Mouse (Mus musculus) stomach, embryonic 14.5 days (tissue): ENCODE measurements around the gene Pla2g3. TPM values are rescaled to one million over a fixed set of nuclear protein-coding genes. Genes with fewer than 3 reads are reported as not detected.

Source experiments
- ATAC-seq: fragments of 200-750 bp; cut with Nextera tagmentation; 2 replicates; pipeline ENCODE4 v1.8.0; 2017; ENCODE audit warnings: low read depth, moderate TSS enrichment; ENCODE audit not compliant: insufficient number of reproducible peaks, insufficient read depth, low FRiP score
- H3K27ac ChIP-seq: fragments of 300-500 bp; sonication (generic); 2 replicates; pipeline ENCODE4 v1.5.1; 2014; ENCODE audit warnings: mild to moderate bottlenecking, low read length, moderate library complexity, mixed read lengths
- H3K27me3 ChIP-seq: fragments of 300-500 bp; sonication (generic); 2 replicates; pipeline ENCODE4 v1.6.1; 2014; ENCODE audit warnings: low read length, control low read depth, mixed read lengths; ENCODE audit not compliant: control insufficient read depth, insufficient read depth
- H3K36me3 ChIP-seq: fragments of 300-500 bp; sonication (generic); 2 replicates; pipeline ENCODE4 v1.6.1; 2014; ENCODE audit warnings: mild to moderate bottlenecking, control low read depth, low read length, moderate library complexity, mixed read lengths; ENCODE audit not compliant: control insufficient read depth, insufficient read depth
- H3K4me1 ChIP-seq: fragments of 300-500 bp; sonication (generic); 2 replicates; pipeline ENCODE4 v1.6.1; 2014; ENCODE audit warnings: low read length, control low read depth, mixed read lengths; ENCODE audit not compliant: control insufficient read depth, insufficient read depth
- H3K4me2 ChIP-seq: fragments of 300-500 bp; sonication (generic); replicated peaks from 2 replicates; pipeline ENCODE4 v1.6.1; 2014; ENCODE audit warnings: low read depth, low read length, control low read depth
- H3K4me3 ChIP-seq: fragments of 300-500 bp; sonication (generic); 2 replicates; pipeline ENCODE4 v1.5.1; 2014; ENCODE audit warnings: low read depth, low read length, control low read depth
- H3K9ac ChIP-seq: fragments of 300-500 bp; sonication (generic); replicated peaks from 2 replicates; pipeline ENCODE4 v1.6.1; 2014; ENCODE audit warnings: low read depth, mild to moderate bottlenecking, control low read depth, low read length, moderate library complexity, mixed read lengths
- H3K9me3 ChIP-seq: fragments of 300-500 bp; sonication (generic); 2 replicates; pipeline ENCODE4 v1.6.1; 2016; ENCODE audit warnings: low read depth, low read length, control low read depth; ENCODE audit not compliant: control insufficient read depth
- WGBS: fragments of 180-500 bp; shearing (Covaris S2); extraction: QIAGEN DNeasy Blood & Tissue Kit; methylation state at CpG from one replicate; pipeline ENCODE4 v1.1.7; 2014; 5-methylcytosine and 5-hydroxymethylcytosine counted together
- polyA plus RNA-seq: library from polyadenylated mRNA; unstranded; fragments of >200 nt; fragmentation: Nextera tagmentation; extraction: Ambion mirVana; gene quantifications from 2 replicates; pipeline ENCODE4 v1.2.1, GENCODE M21; 2014

The Pla2g3 gene
- polyA plus RNA-seq, 1 experiment from 2014 or later = 0.17 TPM

- Histone ChIP-seq H3K9me3 (no peaks in the 10 kb centered on the region), H3K9ac (no peak overlapping the region), H3K4me2 (no peak overlapping the region), H3K27me3 (no peaks in the 10 kb centered on the region), H3K4me1 (no peaks in the 10 kb centered on the region), H3K4me3 (no peak overlapping the region), H3K27ac (no peak overlapping the region), H3K36me3 (no peaks in the 10 kb centered on the region)
- WGBS = 88% methylated on average over 7 of the region's 7 CpGs
- no peak for ATAC-seq
These were observed 13.5 kb upstream of the Pla2g3 start for GRCm38 (mm10) chr11:3474480-3475115.

DNA sequence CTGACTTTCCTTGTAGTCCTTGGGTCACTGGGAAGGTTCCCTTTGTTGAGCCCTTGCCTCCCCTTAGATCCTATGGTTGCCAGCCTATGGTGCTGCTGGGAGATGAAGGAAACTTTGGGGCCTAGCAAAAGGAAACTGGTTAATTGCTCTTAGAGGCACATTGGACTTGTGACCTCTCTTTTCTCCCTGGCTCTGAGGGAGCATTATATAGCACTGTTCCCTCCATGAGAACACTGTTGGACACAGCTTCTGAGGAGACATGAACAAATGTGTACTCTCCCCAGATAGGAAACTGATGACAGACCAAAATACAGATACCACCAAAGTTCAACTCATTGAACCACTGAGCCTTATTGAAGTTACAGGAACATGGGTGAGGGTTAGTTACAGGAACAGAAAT, 12.6 kb upstream of the Pla2g3 start:
- no peaks in the 10 kb centered on the region for H3K27me3 ChIP-seq
- H3K27ac ChIP-seq = no peak overlapping the region
- no peak overlapping the region for H3K9ac ChIP-seq
- H3K36me3 ChIP-seq = no peaks in the 10 kb centered on the region
- ATAC-seq = no peak
- H3K9me3 ChIP-seq = no peaks in the 10 kb centered on the region
- no peak overlapping the region for H3K4me3 ChIP-seq
- H3K4me1 ChIP-seq = no peaks in the 10 kb centered on the region
- no peak overlapping the region for H3K4me2 ChIP-seq

- Histone ChIP-seq H3K4me3 (no peak overlapping the region), H3K9me3 (no peaks in the 10 kb centered on the region), H3K4me1 (no peaks in the 10 kb centered on the region), H3K4me2 (no peak overlapping the region), H3K36me3 (no peaks in the 10 kb centered on the region), H3K27ac (no peak overlapping the region), H3K27me3 (no peaks in the 10 kb centered on the region), H3K9ac (no peak overlapping the region)
- WGBS = 55% methylated on average over 11 of the region's 11 CpGs
- no peak for ATAC-seq
These were observed 4.0 kb upstream of the Pla2g3 start for GRCm38 (mm10) chr11:3483980-3484642.

DNA sequence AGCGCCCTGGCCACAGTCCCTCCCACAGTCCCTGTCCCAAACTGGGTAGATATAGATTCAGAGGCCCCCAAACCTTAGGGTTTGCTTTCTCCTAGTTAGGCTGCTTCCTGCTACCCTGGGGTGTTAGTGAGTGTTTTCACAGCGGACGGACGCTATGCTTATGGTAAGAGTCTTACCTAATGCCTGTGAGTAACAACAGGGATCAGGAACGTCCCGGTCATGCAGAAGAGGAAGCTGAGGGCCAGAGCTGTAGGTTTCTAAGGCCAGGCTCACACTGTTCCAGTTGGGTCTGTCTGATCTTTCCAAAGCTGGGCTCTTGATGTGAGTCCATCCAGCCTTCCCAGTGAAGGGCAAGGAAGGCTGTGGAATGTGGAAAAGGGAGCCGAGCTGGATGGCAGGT, 1.7 kb upstream of the Pla2g3 start:
- Histone ChIP-seq H3K9me3 (no peaks in the 10 kb centered on the region), H3K9ac (no peak overlapping the region), H3K27ac (no peak overlapping the region), H3K4me1 (no peaks in the 10 kb centered on the region), H3K27me3 (no peaks in the 10 kb centered on the region), H3K4me3 (no peak overlapping the region), H3K4me2 (no peak overlapping the region), H3K36me3 (no peaks in the 10 kb centered on the region)
- 63% methylated on average over 7 of the region's 7 CpGs for WGBS
- ATAC-seq = no peak

GRCm38 (mm10) chr11:3489036-3489435, 952 bp downstream of the Pla2g3 start:
- Histone ChIP-seq H3K4me3 (no peak overlapping the region), H3K4me1 (no peaks in the 10 kb centered on the region), H3K27me3 (no peaks in the 10 kb centered on the region), H3K36me3 (no peaks in the 10 kb centered on the region), H3K4me2 (no peak overlapping the region), H3K9ac (no peak overlapping the region), H3K9me3 (no peaks in the 10 kb centered on the region), H3K27ac (no peak overlapping the region)
- WGBS = 70% methylated on average over 5 of the region's 5 CpGs
- ATAC-seq = no peak

DNA sequence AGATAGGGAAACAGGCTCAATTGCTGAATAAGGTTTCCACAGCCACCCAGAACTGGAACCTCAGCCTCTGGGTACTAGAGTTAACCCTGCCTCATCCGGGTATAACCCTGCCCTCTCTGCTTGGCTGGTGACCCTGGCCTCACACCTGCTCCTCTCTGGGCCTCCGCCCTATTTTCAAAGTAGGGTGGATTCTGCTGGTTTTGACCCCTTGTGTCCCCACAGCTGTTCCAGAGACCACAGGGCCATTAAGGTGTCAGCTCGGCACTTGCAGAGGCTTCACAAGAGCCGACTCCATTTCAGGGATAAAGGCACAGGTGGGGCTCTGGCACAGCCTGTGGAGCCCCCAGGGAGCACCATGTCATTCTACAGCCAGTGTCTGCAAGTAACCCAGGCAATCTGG, 4.7 kb downstream of the Pla2g3 start:
- 48% methylated on average over 4 of the region's 4 CpGs for WGBS
- H3K4me3 ChIP-seq = no peak overlapping the region
- H3K9me3 ChIP-seq = no peaks in the 10 kb centered on the region
- H3K4me1 ChIP-seq = no peaks in the 10 kb centered on the region
- no peak overlapping the region for H3K27ac ChIP-seq
- no peaks in the 10 kb centered on the region for H3K27me3 ChIP-seq
- H3K36me3 ChIP-seq = no peaks in the 10 kb centered on the region
- no peak overlapping the region for H3K9ac ChIP-seq
- no peak for ATAC-seq
- H3K4me2 ChIP-seq = no peak overlapping the region

DNA sequence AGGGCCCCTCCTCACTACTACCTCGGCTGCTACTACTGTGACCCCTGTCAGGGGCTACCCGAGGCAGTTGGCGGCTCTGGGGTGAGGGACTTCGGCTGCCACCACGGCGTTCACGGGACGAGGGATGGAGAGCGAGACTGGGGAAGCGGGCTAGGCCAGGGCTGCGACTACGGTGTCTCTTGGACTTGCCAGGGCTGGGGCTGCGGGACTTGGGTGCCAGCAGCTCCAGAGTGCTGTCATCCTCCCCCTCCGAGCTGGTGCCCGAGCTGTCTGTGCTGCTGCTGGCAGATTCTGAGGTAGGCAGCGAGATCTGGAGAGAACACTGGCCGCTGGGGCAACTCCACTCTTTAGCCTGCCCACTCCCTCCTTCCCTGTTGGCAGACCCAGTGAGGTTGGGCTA, 6.8 kb downstream of the Pla2g3 start:
- no peaks in the 10 kb centered on the region for H3K4me1 ChIP-seq
- ATAC-seq = no peak; the same call in 1 of the 2 replicates
- H3K27me3 ChIP-seq = no peaks in the 10 kb centered on the region
- no peak overlapping the region for H3K27ac ChIP-seq
- H3K9ac ChIP-seq = no peak overlapping the region
- H3K4me2 ChIP-seq = no peak overlapping the region
- no peaks in the 10 kb centered on the region for H3K9me3 ChIP-seq
- WGBS = 78% methylated on average over 17 of the region's 17 CpGs
- H3K36me3 ChIP-seq = no peaks in the 10 kb centered on the region
- H3K4me3 ChIP-seq = no peak overlapping the region

DNA sequence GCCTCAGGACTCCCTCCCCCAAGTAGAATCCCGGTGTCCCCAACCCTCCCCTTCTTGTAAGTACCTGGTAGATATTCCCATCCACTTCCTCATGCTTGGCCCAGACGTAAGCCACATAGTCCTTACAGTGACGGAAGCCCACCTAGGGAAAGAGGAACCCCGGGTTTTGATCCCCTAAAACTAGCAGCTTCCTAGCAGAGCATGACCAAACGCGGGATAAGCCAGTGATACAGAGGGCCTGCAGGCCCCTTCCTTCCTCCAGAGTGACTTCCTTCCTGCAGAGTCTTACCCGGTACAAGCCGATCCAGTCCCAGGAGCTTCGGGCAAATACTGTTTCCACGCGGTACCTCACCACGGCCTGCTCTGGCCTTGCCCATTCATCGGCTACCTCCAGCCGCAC, 7.4 kb downstream of the Pla2g3 start:
- H3K9me3 ChIP-seq = no peaks in the 10 kb centered on the region
- 89% methylated on average over 14 of the region's 14 CpGs for WGBS
- no peak overlapping the region for H3K4me2 ChIP-seq
- no peak overlapping the region for H3K9ac ChIP-seq
- H3K27me3 ChIP-seq = no peaks in the 10 kb centered on the region
- no peak for ATAC-seq
- H3K4me3 ChIP-seq = no peak overlapping the region
- no peaks in the 10 kb centered on the region for H3K4me1 ChIP-seq
- H3K36me3 ChIP-seq = no peaks in the 10 kb centered on the region
- no peak overlapping the region for H3K27ac ChIP-seq

DNA sequence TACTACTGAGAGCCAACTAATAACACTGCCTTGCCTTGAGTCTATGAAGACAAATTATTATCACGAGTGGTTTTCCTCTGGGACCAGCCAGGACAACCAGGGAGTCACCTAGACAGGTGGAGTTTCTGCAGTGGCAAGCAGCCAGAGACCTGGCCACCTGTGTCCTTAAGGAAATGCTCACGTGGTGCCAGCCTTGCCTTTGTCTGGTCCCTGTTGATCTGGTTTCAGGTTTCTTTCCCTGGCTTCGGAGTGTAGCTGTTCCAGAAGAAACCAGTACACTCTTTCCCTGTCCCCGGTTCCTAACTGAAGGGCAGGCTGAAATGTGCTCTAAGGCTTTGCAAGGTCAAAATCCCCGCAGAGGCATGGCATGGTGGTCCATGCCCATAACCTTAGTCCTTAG, 8.7 kb downstream of the Pla2g3 start:
- Histone ChIP-seq H3K9ac (no peak overlapping the region), H3K9me3 (no peaks in the 10 kb centered on the region), H3K27me3 (no peaks in the 10 kb centered on the region), H3K27ac (no peak overlapping the region), H3K4me1 (no peaks in the 10 kb centered on the region), H3K4me3 (no peak overlapping the region), H3K4me2 (no peak overlapping the region), H3K36me3 (no peaks in the 10 kb centered on the region)
- 49% methylated on average over 5 of the region's 5 CpGs for WGBS
- ATAC-seq = 0 out of 2 replicates have a peak, but pooled peaks have one; percentile 29
